Mouse (Mus musculus): Measurements from ENCODE around the gene Insrr. TPM values are rescaled to one million over a fixed set of nuclear protein-coding genes. Genes with fewer than 3 reads are reported as not detected.
A peak's percentile ranks its signal among the peaks of the same experiment; 100 is the strongest.

Gene Insrr
- under 1 TPM; 0.20 to 0.55 TPM for total RNA-seq (2021)

DNA sequence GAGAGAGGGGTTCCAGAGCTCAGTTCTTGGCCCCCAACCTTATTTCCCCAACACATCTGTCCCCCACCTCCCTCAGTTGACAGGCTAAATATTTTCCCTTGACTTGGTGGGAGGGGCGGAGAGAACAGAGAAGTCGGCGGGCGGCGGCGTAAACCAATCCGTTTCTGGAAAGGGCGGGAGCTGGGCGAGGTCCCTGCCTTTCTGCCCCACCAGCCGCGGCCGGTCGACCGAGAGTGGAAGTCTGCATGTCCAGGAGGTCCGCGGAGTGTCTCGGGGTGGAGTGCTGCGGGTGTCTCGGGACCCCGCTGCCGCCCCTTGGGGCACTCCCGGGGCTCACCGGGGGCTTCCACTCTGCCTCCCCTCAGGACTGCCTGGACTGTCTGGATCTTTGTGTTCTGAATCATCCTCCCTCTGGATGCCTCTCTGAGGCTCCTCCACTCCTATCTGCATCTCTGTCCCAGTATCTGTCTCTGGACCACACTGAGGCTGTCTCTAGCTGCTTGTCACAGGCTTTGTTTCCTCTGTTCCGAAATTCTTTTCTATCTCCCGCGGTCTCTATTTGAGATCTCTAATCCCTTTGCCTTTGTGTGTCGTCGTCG lies at the start of gene Insrr:
Insrr (plus strand) TSS at position 216 of the 599 bp plus-strand sequence.
- DNase-seq = peak; percentile 44 to 66
- intact Hi-C loops (cut with DNase I) = loop anchor here (2.0 kb wide), 1 partner anchor 64 kb away; no protein-coding TSS in a partner anchor

DNA sequence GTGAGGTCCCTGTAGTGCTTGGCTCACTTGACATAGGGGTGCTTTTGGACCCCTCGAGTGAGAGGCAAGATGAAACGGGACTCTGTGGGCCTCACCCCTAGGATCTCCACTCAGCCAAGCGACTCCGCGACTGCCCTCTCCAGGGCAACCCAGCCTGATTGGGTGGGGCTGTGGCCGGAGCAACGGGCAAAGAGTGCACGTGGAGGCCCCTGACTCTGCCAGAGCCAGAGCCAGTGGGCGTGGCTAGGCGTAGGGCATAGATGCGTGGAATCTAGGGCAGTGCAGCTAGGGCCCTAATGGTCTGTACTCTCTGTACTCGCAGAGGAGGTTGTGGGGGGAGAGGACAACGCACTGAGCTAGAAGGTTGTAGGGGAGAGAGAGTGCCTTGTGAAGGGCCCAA lies 48.3 kb upstream of the Insrr start, which contains the start of gene Lrrc71:
Lrrc71 (minus strand) TSS at position 195 of the 400 bp plus-strand sequence.
- intact Hi-C loops (cut with DNase I) = no loop called here
- no peak for DNase-seq

DNA sequence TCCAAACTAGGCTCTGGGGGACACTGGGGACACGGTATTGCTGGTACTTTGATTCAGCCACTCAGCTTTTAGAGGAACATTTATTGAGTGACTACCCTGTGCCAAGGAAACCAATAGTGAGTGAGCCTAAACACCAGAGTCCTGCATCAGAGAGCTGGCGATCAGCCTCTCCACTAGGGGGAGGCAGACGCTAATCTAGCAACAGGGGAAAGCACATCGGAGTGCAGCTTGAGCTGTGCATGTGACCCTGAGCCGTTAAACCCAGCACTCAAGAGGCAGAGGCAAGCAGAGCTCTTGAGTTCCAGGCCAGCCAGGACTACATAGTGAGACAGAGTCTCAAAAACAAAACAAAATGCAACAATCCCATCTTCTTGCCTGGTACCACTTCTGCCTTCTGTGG lies 47.7 kb upstream of the Insrr start:
- intact Hi-C loops (cut with DNase I) = no loop called here
- peak; percentile 69 for DNase-seq

DNA sequence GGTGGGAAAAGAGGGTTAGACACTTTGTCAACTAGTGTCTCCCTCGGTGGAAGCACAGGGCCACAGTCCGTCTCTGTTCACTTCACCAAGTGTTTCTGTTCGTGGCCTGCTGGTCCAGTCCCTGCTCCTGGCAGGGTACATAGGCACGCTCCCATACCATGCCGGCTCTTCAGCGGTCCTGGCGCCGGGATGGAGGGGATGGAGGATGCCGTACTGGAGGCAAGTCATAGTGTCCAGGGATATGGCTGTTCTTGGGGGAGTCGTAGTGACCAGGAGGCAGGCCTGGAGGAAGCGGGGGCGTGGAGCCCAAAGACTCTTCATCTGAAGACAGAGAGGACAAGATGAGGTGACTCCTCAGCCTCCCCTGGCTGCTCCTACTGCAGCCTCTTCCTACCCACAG lies 46.8 kb upstream of the Insrr start:
- no peak for DNase-seq
- intact Hi-C loops (cut with DNase I) = no loop called here

- intact Hi-C loops (cut with DNase I) = no loop called here
- DNase-seq = no peak
These were observed 44.2 kb upstream of the Insrr start for GRCm38 (mm10) chr3:87752567-87752966.

DNA sequence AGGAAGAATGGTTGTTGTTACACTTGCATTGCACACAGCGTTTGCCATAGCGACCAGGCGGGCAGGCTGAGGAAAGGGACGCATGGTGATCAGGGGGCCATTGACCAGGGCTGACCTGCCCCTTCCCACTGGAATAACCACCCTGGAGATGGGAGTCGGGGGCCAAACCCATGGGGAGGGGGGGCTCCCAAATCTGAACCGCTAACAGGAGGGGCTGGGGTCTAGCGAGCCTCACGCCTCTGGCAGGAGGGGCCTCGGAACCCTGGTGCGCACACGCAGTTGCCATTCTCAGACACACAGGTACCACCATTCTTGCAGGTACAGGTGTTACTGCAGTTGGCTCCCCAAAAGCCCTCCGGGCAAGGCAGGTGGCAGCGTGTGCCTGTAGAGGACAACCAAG lies 42.9 kb upstream of the Insrr start:
- DNase-seq = no peak
- intact Hi-C loops (cut with DNase I) = no loop called here

- peak; percentile 89 to 93 for DNase-seq
- intact Hi-C loops (cut with DNase I) = loop anchor here (1.0 kb wide), 2 partner anchors 13 to 61 kb away; no protein-coding TSS in a partner anchor
These were observed 40.8 kb upstream of the Insrr start for GRCm38 (mm10) chr3:87755964-87756363.

DNA sequence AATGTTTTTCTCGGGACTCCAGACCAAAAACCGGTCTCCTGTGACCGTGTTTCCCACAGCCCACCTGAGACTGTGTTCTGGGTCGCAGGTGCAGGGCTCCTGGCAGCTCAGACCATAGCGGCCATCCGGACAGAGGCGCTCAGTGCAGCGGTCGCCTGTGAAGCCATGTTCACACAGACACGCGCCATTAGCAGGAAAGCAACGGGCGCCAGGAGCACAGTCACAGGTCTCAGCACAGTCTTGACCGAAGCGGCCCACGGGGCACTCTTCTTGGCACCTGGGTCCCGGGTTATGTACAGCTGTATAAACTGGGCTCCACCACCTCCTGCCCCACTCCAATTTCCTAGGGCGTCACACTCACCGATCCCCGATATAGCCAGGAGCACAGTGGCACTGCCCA lies 40.3 kb upstream of the Insrr start:
- intact Hi-C loops (cut with DNase I) = loop anchor here (1.0 kb wide), 2 partner anchors 13 to 61 kb away; no protein-coding TSS in a partner anchor
- no peak for DNase-seq

DNA sequence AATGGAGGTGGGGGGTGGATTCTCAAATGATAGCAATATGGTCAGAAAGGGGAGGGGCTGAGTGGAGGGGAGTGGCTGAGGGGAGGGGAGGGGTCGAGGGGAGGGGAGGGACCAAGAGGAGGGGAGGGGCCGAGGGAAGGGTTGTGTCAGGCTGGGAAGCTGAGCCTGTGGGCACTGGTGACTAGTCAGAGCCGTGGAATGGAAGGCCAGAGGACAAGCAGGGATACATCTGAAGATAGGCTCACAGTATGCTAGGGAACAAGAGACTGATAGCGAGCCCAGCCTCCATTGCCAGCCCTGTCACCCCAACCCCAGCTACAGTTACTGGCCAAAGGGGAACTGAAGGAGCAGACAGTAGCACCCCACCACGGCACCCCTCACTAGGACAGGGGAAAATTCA lies 38.1 kb upstream of the Insrr start:
- intact Hi-C loops (cut with DNase I) = no loop called here
- DNase-seq = no peak

DNA sequence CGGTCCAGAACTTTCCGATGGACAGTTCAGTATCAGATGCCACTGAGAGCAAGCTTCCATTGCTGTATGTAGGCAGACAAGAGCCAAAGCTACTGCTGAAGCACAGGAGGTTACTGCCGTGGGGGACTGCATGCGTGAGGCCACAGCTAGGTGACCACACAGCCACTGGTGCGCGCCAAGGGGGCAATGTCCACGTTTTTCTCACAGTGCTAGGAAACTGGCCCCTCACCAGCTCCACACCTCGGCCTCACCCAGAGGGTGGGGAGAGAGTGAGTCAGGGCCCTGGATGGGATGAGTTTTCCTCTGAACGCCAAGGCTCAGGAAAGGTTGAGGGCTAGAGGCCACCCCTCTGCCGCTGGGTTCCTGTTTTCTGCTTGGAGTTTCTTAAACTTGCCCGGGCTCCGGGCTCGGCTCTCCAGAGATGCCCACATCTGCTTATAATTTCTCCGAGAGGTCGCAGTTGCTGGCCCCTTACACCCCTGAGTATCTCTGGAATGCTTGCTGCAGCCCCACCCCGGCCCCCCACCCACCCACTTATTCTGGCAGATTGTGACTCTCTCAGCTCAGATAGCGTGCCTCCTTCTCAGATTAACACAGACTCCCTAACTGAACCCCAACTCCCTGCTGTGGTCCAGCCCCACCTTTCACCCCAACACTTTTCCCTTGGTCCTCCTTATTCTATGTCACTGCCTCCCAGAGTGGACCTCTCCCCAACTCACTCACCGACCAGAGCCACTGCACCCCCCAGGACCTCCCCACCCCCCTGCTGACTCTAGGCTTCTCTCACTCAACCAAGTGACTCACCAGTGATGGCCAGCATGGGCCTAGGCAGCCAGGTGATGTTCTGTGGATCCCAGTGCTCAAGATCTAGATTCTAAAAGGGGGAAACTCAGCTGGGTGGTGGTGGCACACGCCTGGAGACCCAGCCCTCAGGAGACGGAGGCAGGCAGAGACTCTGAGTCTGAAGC lies 35.1 kb upstream of the Insrr start:
- intact Hi-C loops (cut with DNase I) = no loop called here
- DNase-seq = no peak

- intact Hi-C loops (cut with DNase I) = no loop called here
- DNase-seq = no peak
These were observed 33.5 kb upstream of the Insrr start for GRCm38 (mm10) chr3:87763202-87763601.

DNA sequence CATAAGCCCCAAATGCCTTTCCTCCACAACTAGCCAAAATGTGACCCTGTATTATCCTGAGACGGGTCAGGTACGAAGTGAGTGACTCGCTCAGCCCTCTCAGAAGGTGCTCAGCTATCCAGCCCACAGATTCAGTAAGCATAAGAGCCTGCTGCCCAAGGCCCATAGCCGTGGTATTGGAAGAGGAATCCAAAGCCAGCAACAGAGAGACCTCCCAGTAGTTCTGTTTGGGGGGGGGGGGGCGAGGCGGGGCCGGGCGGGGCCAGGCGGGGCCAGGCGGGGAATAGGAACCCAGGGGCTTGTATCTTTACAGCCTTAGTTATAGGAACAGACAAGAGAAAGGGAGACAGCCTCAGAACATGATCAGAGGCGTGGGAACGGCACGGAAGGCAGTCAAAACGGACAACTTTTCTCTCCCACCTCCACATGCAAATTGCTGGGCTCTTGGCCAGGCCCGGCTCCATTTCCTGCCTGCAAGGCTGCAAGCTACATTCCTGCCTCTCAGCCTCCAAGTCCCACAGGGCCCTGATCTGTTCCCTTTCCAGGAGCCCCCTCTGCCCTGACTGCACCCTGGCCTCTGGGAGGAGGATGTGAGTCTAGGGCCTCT lies 33.0 kb upstream of the Insrr start:
- intact Hi-C loops (cut with DNase I) = no loop called here

GRCm38 (mm10) chr3:87764506-87764905 lies 32.2 kb upstream of the Insrr start:
- peak; percentile 36 to 62 for DNase-seq
- intact Hi-C loops (cut with DNase I) = no loop called here

More for the DNA sequence above, 33.0 kb upstream of the Insrr start:
- DNase-seq = peak; percentile 90

DNA sequence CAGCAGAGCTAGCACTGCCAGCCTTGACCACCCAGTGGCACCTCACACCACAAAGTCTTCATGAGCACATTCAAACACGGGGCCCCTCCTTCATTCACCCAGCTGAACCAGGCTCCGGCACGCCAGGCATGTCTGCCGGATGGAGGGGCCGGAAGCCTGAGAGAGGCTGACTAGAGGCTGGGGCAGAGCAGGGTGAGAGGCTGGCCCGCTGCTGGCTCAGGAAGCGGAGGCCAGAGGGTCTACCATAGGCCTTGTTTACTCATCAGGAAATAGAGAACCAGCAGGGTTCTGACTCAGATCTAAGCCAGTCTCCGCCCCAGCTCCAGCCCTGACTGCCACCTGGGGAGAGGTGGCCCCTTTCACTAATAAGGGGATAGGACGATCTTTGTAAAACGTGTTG lies 31.7 kb upstream of the Insrr start:
- DNase-seq = peak; percentile 57 to 62
- intact Hi-C loops (cut with DNase I) = no loop called here

- intact Hi-C loops (cut with DNase I) = no loop called here
- DNase-seq = peak; percentile 40 to 45
These were observed 31.0 kb upstream of the Insrr start for GRCm38 (mm10) chr3:87765631-87766283.

- no peak for DNase-seq
- intact Hi-C loops (cut with DNase I) = no loop called here
These were observed 30.5 kb upstream of the Insrr start for GRCm38 (mm10) chr3:87766284-87766667.

DNA sequence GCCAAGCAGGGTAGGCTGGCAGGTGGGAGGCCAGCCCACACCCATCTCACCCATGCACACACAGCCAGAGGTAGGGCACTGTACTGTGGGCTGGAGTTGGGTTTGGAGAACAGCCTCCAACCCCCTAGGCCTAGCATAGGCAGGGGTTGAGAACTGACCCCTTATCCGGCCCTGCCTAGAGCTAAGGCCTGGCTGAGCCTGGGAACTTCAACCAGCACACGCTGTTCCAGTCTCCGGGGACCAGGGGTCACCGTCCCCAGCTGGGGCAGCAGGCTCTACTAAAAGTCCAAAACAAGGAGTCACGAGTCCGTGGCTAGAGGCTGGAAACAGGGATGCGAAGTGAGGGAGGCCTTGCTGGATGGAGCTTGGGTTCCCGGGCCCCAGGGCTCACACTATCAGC lies 29.0 kb upstream of the Insrr start:
- intact Hi-C loops (cut with DNase I) = loop anchor here (2.0 kb wide), 1 partner anchor 259 kb away; no protein-coding TSS in a partner anchor

DNA sequence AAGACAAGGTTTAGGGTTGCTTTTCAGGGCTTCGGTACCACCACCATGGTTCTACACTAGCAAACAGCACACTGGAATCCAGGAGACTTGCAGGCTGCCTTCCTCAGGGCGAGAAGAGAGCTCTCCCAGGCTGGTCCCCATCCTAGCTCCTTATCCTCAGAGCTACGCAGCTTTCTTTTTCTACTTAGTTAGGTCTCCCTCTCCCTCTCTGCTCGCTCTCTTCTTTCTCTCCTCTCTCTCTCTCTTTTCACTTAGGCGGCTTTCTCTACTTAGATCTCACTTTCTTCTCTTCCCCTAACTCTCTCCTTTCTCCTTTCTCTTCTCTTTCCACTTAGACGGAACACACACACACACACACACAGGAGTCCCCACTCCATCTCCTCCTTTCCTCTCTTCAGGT lies 28.3 kb upstream of the Insrr start:
- DNase-seq = no peak
- intact Hi-C loops (cut with DNase I) = loop anchor here (2.0 kb wide), 1 partner anchor 260 kb away; no protein-coding TSS in a partner anchor

More for the DNA sequence above, 29.0 kb upstream of the Insrr start:
- peak; percentile 55 to 66 for DNase-seq

GRCm38 (mm10) chr3:87768844-87769243 lies 27.9 kb upstream of the Insrr start:
- intact Hi-C loops (cut with DNase I) = loop anchor here (1.0 to 2.0 kb wide), 3 partner anchors 13 to 260 kb away; no protein-coding TSS in a partner anchor
- peak; percentile 90 to 92 for DNase-seq

- intact Hi-C loops (cut with DNase I) = loop anchor here (1.0 to 2.0 kb wide), 3 partner anchors 13 to 261 kb away; no protein-coding TSS in a partner anchor
- DNase-seq = no peak
These were observed 27.2 kb upstream of the Insrr start for GRCm38 (mm10) chr3:87769506-87769905.

Data from heart, postnatal 10 days (tissue).